Mouse (Mus musculus): ENCODE data around the gene Plp2. TPM values are rescaled to one million over a fixed set of nuclear protein-coding genes. Genes with fewer than 3 reads are reported as not detected.

Plp2 gene
- polyA plus RNA-seq, 1 experiment from 2014 or later: 50.5 TPM

DNA sequence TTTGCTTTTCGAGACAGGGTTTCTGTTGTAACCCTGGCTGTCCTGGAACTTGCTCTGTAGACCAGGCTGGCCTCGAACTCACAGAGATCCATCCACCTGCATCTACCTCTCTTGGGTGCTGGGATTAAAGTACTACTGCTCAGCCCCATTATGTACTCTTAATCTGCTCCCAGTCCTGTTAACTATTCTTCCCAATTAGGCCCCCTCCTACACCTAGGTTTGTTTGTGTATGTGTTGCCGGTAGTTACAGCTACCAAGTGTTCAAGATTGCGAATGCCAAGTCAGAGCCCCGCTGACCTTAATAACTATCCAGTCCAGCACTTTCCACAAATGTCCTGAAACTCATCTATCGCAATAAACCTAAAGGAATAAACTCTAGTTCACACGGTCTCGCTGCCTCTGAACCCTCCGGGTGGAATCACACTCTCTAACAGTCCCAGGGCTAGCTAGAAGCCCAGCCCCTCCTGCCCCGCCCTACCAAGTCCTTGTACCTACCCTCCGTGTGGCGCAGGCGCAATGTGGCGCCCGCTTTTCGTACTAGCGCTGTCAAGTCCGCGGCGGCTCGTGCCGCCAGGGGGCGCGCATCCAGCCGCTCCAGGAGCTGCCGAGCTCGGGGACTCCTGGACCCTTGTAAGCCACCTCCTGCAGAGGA, 8.3 kb upstream of the Plp2 start:
- no peak overlapping the region; the same call in 1 of the 2 replicates for H3K9ac ChIP-seq
- no peak overlapping the region for H3K27ac ChIP-seq
- WGBS: 13% methylated on average over 27 of the region's 27 CpGs
- ATAC-seq: peak; percentile 96
- no peaks in the 10 kb centered on the region for H3K36me3 ChIP-seq (ENCODE audit: poor library complexity, severe bottlenecking)
- no peaks in the 10 kb centered on the region; the same call in none of the 2 replicates for H3K9me3 ChIP-seq (replicated peaks)
- H3K4me1 ChIP-seq: no peaks in the 10 kb centered on the region
- peak overlapping the region; percentile 54 for H3K4me2 ChIP-seq
- H3K27me3 ChIP-seq: no peaks in the 10 kb centered on the region
- peak overlapping the region; percentile 25 for H3K4me3 ChIP-seq

DNA sequence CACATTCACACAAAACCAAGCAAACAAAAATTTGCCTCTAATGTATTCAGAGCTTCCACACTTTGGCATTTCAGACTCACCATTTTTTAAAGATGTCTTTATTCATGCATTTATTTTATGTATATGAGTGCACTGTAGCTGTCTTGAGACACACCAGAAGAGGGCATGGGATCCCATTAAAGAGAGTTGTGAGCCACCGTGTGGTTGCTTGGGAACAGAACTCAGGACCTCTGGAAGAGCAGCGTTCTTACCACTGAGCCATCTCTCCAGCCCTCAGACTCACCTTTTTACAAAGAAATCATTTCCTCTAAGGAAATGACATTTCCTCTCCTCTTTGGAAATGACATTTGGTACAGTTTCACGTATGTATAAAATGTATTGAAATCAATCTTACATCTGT, 7.8 kb upstream of the Plp2 start:
- H3K4me2 ChIP-seq: no peak overlapping the region
- H3K36me3 ChIP-seq (ENCODE audit: poor library complexity, severe bottlenecking): no peaks in the 10 kb centered on the region
- no peak for ATAC-seq
- H3K4me3 ChIP-seq: no peak overlapping the region
- 51% methylated on average over 3 of the region's 3 CpGs for WGBS
- H3K27ac ChIP-seq: no peak overlapping the region
- H3K9ac ChIP-seq: no peak overlapping the region
- no peaks in the 10 kb centered on the region for H3K27me3 ChIP-seq
- H3K4me1 ChIP-seq: no peaks in the 10 kb centered on the region
- no peaks in the 10 kb centered on the region; the same call in none of the 2 replicates for H3K9me3 ChIP-seq (replicated peaks)

DNA sequence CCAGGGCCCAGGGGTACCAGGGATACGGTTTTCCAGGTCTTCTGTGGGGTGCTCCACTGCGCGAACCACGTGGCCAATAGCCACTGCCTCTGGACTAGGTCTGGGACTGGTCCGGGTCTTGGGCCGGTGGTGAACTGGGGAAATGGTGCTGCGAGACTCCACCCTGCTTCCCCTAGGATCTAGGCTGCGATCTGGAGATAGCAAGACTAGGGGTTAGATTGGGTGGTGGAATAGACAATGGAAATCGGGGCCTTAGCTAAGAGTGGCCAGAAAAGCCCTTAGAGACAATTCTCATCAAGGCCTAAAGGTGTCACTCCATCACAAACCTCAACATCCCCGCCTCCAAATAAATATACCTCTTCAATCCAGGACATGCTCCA, 3.8 kb upstream of the Plp2 start:
- H3K27me3 ChIP-seq: no peaks in the 10 kb centered on the region
- no peak overlapping the region for H3K9ac ChIP-seq
- H3K36me3 ChIP-seq (ENCODE audit: poor library complexity, severe bottlenecking): no peaks in the 10 kb centered on the region
- H3K27ac ChIP-seq: no peak overlapping the region
- peak overlapping the region; percentile 17; the same call in 1 of the 2 replicates for H3K4me3 ChIP-seq
- H3K4me1 ChIP-seq: no peaks in the 10 kb centered on the region
- ATAC-seq: no peak; the same call in 1 of the 2 replicates
- WGBS: 32% methylated on average over 10 of the region's 10 CpGs
- no peaks in the 10 kb centered on the region; the same call in none of the 2 replicates for H3K9me3 ChIP-seq (replicated peaks)
- peak overlapping the region; percentile 47 for H3K4me2 ChIP-seq

DNA sequence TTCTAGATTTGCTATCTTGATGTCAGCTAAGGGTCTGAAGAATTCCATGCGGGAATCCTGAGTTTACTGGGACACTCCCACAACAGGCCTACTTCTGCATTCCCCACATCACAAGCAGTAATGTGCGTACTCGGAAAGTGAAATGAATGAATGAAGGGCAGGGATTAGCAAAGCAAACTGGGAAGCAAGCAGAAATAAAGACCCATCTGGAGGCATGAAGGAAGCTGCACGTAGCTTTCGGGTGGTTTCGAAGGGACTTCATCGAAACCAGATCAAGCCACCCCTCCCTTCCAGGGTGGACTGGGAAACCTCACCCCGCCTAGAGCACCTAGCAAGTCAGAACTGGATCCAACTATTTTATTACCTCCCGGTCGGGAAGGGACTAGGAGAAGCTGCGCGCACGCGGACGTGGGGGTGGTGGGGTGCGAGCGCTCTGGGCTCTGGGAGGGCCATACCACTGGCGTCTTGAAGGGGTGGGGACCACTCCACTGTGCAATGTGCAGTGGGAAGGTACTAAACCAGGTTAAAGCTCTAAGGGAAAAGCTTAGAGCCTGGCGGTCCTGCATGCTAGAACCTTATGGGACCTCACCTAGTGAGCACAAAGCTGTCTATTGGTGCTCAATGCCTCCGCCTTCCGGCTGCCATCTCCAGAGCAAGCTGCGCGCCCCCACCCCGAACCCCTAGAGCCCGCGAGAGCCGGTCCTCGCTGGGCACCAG, 3.3 kb upstream of the Plp2 start:
- no peak overlapping the region for H3K9ac ChIP-seq
- H3K36me3 ChIP-seq (ENCODE audit: poor library complexity, severe bottlenecking): no peaks in the 10 kb centered on the region
- H3K27ac ChIP-seq: no peak overlapping the region
- no peaks in the 10 kb centered on the region; the same call in none of the 2 replicates for H3K9me3 ChIP-seq (replicated peaks)
- WGBS: 26% methylated on average over 28 of the region's 28 CpGs
- peak overlapping the region; percentile 47 for H3K4me2 ChIP-seq
- peak overlapping the region; percentile 17 for H3K4me3 ChIP-seq
- no peaks in the 10 kb centered on the region for H3K27me3 ChIP-seq
- ATAC-seq: peak; percentile 34; the same call in 1 of the 2 replicates
- no peaks in the 10 kb centered on the region for H3K4me1 ChIP-seq

DNA sequence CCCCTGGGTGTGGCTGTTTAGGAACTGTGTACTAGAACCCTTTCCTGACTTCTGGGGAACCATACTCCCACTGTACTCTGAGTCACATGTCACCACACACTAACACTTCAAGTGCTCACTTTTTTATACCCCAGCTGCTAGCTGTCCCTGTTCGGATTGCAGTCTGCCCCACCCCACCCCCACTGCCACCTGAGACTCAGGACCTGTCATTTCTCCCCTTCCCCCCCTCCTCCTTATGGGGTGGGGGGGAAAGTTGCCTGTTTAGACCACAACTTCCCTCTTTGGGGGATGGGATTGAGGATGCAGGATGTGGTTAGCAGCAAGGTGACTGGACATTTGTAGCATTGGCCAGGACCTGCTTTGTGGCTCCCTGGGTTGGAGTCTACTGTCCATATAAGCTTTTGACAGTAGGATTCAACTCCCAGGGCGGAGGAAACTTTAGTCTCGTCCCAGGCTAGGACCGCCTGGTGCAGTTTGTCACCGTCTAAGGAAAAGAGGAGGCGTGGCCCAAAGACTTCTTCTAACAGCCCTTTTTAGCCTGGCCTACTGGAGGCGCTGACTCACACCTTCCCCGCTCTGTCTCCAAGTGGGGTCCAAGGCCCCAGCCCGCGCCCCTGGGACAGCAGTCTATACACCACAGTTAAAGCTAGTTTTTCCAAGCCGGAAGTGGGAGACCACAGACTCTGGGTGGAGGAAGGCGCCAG, 2.5 kb upstream of the Plp2 start:
- H3K4me1 ChIP-seq: no peaks in the 10 kb centered on the region
- H3K4me3 ChIP-seq: no peak overlapping the region
- no peaks in the 10 kb centered on the region; the same call in none of the 2 replicates for H3K9me3 ChIP-seq (replicated peaks)
- H3K9ac ChIP-seq: no peak overlapping the region
- peak overlapping the region; percentile 47; the same call in 1 of the 2 replicates for H3K4me2 ChIP-seq
- 54% methylated on average over 12 of the region's 12 CpGs for WGBS
- H3K27me3 ChIP-seq: no peaks in the 10 kb centered on the region
- ATAC-seq: no peak
- no peaks in the 10 kb centered on the region for H3K36me3 ChIP-seq (ENCODE audit: poor library complexity, severe bottlenecking)
- H3K27ac ChIP-seq: no peak overlapping the region

DNA sequence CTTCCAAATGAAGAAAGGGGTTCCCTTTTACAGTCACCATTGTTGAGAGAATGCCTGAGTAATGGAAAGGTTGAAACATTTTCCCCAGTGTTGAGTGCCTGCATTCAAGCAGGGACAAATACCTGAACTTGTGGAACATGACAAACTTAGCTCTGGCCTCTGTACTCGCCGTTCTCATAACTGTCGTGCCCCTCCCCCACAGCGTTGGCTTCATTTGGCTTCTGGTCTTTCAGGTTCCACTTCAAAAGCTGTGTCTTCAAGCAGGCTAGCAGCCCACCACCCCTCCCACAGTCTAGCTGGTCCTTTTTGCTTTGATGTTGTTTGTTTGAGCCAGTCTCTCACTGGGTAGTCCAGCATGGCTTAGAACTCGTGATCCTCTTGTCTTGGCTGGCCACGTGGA, 1.5 kb upstream of the Plp2 start:
- Histone ChIP-seq H3K4me2 (no peak overlapping the region), H3K27ac (no peak overlapping the region), H3K9me3 (replicated peaks) (no peaks in the 10 kb centered on the region; the same call in none of the 2 replicates), H3K4me3 (no peak overlapping the region), H3K27me3 (no peaks in the 10 kb centered on the region), H3K4me1 (no peaks in the 10 kb centered on the region), H3K9ac (no peak overlapping the region), H3K36me3 (ENCODE audit: poor library complexity, severe bottlenecking) (no peaks in the 10 kb centered on the region)
- no peak for ATAC-seq
- 66% methylated on average over 6 of the region's 6 CpGs for WGBS

DNA sequence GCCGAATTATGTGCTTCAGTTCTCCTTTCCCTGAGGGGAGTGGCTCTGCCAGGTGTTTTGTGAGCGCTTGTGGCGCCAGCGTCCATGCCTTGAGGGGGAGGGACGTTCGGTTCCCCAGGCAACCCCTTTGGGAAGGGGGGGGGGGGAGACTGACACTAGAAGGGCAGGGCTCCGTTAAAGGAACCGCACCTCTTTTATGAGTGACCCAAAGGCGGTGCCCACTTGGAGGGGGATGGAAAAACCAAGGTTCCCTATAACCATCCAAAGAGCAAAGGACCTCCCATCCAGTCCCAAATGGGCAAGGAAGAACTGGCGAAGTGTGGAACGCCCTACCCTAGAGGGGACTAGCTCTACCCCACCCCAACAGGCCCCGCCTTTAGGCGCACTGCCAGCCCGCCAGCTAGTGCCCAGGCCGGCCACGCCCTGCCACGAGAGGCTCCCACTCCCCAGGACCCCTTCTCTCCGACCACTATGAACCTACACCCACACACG, 754 bp downstream of the Plp2 start:
- Histone ChIP-seq H3K27me3 (no peaks in the 10 kb centered on the region), H3K4me2 (peak overlapping the region; percentile 58), H3K9ac (peak overlapping the region; percentile 59), H3K9me3 (replicated peaks) (no peaks in the 10 kb centered on the region; the same call in 1 of the 2 replicates), H3K36me3 (ENCODE audit: poor library complexity, severe bottlenecking) (peaks cover 8% of the 10 kb centered on the region; the same call in 1 of the 2 replicates), H3K4me1 (no peaks in the 10 kb centered on the region), H3K4me3 (peak overlapping the region; percentile 43), H3K27ac (peak overlapping the region; percentile 65)
- ATAC-seq: peak; percentile 81
- 20% methylated on average over 19 of the region's 19 CpGs for WGBS

DNA sequence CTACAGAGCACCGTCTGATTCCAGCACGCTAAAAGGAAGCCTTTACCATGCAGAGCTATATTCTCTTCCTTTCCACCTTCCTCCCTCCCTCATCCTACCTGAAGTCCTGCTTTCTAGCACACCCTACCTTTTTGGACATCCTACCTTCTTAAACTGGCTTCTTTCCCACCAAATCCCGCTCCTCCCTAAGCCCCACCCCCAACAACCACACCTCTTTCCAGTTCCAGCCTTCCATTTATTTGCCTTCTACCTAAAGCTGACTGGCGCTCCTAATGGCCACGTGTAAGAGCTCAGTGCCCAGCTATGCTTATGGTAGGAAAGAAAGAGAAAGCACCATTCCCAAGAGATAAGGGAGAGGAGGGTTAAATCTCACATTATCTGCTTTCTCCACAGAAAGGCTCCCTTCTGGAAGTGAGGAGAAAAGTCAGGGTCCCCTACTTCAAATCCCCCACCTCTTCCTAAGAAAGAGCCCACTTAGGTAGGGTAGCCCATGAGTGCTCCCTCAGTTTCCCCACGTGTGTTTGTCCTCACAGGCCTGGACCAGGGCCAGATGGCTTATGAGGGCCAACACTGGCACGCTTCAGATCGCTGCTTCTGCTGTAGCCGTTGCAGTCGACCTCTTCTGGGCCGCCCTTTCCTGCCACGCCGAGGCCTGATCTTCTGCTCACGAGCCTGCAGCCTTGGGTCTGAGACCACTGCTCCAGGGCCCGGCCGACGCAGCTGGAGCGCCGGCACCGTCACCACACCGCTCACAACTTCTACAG, 5.3 kb downstream of the Plp2 start:
- H3K4me2 ChIP-seq: no peak overlapping the region
- 76% methylated on average over 21 of the region's 21 CpGs for WGBS

DNA sequence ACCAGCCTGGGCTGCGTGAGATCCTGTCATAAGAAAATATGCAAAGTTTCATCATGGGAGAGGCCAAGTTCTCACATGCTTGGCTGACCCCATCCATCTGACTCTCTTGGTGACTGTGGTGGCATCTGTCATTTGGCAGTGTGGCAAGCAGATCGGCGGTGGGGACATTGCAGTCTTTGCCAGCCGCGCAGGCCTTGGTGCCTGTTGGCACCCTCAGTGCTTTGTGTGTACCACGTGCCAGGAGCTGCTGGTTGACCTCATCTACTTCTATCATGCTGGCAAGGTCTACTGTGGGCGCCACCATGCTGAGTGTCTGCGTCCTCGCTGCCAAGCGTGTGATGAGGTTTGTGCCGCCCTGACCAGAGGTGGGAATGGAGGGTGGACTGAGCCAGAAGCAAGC, 6.4 kb downstream of the Plp2 start:
- Histone ChIP-seq H3K9me3 (replicated peaks) (no peaks in the 10 kb centered on the region), H3K4me3 (no peak overlapping the region), H3K9ac (no peak overlapping the region), H3K27ac (no peak overlapping the region), H3K4me2 (no peak overlapping the region), H3K4me1 (no peaks in the 10 kb centered on the region), H3K36me3 (ENCODE audit: poor library complexity, severe bottlenecking) (peaks cover 8% of the 10 kb centered on the region; the same call in 1 of the 2 replicates), H3K27me3 (no peaks in the 10 kb centered on the region)
- 87% methylated on average over 11 of the region's 11 CpGs for WGBS
- ATAC-seq: no peak

More for the DNA sequence above, 5.3 kb downstream of the Plp2 start:
- no peaks in the 10 kb centered on the region for H3K27me3 ChIP-seq
- no peak overlapping the region for H3K4me3 ChIP-seq
- no peak for ATAC-seq
- peaks cover 8% of the 10 kb centered on the region; the same call in 1 of the 2 replicates for H3K36me3 ChIP-seq (ENCODE audit: poor library complexity, severe bottlenecking)
- no peaks in the 10 kb centered on the region for H3K4me1 ChIP-seq
- H3K9me3 ChIP-seq (replicated peaks): no peaks in the 10 kb centered on the region
- H3K9ac ChIP-seq: no peak overlapping the region
- H3K27ac ChIP-seq: no peak overlapping the region

DNA sequence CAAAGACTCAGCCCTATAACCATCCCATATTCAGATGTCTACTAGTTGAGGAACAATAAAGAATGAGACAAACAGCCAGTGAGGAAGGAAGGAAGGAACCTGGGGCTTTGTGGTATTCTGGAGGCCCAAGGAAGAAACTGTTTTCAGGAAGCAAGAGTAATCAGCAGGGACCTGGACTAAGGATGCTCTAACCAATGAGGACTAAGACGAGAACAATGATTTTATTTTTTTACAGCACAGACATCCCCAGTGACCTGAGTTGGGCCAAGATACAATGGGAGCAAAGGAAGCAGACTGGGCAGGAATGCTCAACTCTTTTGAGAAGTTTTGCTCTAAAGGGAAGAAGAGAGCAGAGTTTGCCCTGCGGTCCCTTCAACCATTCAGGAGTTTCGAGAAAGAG, 8.3 kb downstream of the Plp2 start:
- Histone ChIP-seq H3K9me3 (replicated peaks) (no peaks in the 10 kb centered on the region), H3K27me3 (no peaks in the 10 kb centered on the region), H3K4me2 (no peak overlapping the region), H3K9ac (no peak overlapping the region), H3K36me3 (ENCODE audit: poor library complexity, severe bottlenecking) (peaks cover 8% of the 10 kb centered on the region; the same call in 1 of the 2 replicates), H3K27ac (no peak overlapping the region), H3K4me3 (no peak overlapping the region), H3K4me1 (0 out of 2 replicates have a peak, but pooled peaks cover 9% of the 10 kb centered on the region)
- WGBS: 92% methylated on average over 3 of the region's 3 CpGs
- ATAC-seq: no peak

DNA sequence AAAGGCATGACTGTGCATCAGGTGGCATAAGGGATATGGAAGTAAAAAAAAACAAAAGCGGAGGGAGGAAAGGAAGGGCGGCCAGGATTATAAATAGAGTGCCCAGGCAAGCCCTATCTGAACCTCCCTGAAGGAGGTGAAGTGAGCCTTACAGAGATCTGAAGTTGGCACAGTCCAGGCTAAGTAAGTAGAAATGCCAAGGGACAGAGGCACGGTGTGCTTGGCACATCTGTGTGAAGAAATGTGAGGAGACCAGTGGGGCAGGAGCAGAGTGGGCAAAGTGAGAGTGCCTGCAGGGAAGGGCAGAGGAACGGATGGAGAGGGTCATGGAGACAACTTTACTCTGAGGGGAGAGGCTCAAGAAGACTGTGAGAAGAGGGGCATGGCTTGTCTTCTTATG, 10.1 kb downstream of the Plp2 start:
- ATAC-seq: no peak
- Histone ChIP-seq H3K9ac (no peak overlapping the region), H3K36me3 (ENCODE audit: poor library complexity, severe bottlenecking) (no peaks in the 10 kb centered on the region), H3K4me1 (0 out of 2 replicates have a peak, but pooled peaks cover 10% of the 10 kb centered on the region), H3K9me3 (replicated peaks) (no peaks in the 10 kb centered on the region), H3K4me2 (no peak overlapping the region), H3K27me3 (no peaks in the 10 kb centered on the region), H3K27ac (no peak overlapping the region), H3K4me3 (no peak overlapping the region)
- 74% methylated on average over 4 of the region's 4 CpGs for WGBS
